Comparison of ENCODE assay signal across 8 mouse cellular contexts in genomic region chr9:78480706-78481358, GRCm38 (mm10). TPM values are rescaled to one million over a fixed set of nuclear protein-coding genes. Genes with fewer than 3 reads are reported as not detected.
DNase-seq lines count a peak whose midpoint lies in the region; ATAC-seq and TF ChIP-seq lines count a peak whose summit lies in the region.

No protein-coding gene starts in this region.

- peak overlapping the region; percentile 98 for H3K4me3 ChIP-seq in embryonic facial prominence, embryonic 14.5 days (ENCODE audit: low read depth, low read length)
- H3K4me3 ChIP-seq in kidney, embryonic 14.5 days (ENCODE audit: low read length) = peak overlapping the region; percentile 95
- H3K4me3 ChIP-seq in liver, adult 2 months (ENCODE audit: insufficient read depth, low read depth, low read length) = peak overlapping the region; percentile 96

- peak overlapping the region; percentile 63 for H3K4me2 ChIP-seq in embryonic facial prominence, embryonic 14.5 days (ENCODE audit: low read depth, low read length)
- peak overlapping the region; percentile 55 for H3K4me2 ChIP-seq in kidney, embryonic 14.5 days (replicated peaks; ENCODE audit: low read depth, low read length)

- ATAC-seq in embryonic facial prominence, embryonic 14.5 days (ENCODE audit: low read depth) = peak; percentile 2; the same call in 1 of the 2 replicates
- peak; percentile 16 for ATAC-seq in kidney, embryonic 14.5 days (ENCODE audit: low FRiP score, low TSS enrichment)
- peak; percentile 79 for ATAC-seq in monocyte, adult 5-6 weeks (replicated peaks; ENCODE audit: insufficient number of reproducible peaks, low FRiP score, low TSS enrichment, poor library complexity, severe bottlenecking)

- peak; percentile 77 for DNase-seq in layer of hippocampus, adult 11-12 months (ENCODE audit: low spot score)
- DNase-seq in layer of hippocampus, adult 9-10 months (ENCODE audit: low spot score) = no peak
- peak; percentile 78 for DNase-seq in embryonic facial prominence, embryonic 14.5 days (ENCODE audit: low spot score)
- peak; percentile 69 to 77 for DNase-seq in heart, adult 9 months (ENCODE audit: low spot score in 2 of 2)
- peak; percentile 80 for DNase-seq in liver, adult 2 months (ENCODE audit: extremely low read depth, low read depth, low spot score)
- DNase-seq in spleen, postnatal 36 days (ENCODE audit: low spot score in 2 of 2) = peak; percentile 78 to 83

- peak; percentile 85 for TF ChIP-seq POLR2A in liver, adult 2 months (IDR thresholded peaks at IDR 0.05; ENCODE audit: extremely low read depth, insufficient read depth, low read length)

- peaks cover 9% of the 10 kb centered on the region; the same call in 1 of the 2 replicates for H3K4me1 ChIP-seq in embryonic facial prominence, embryonic 14.5 days (ENCODE audit: control insufficient read depth, insufficient read depth, low read length)
- peaks cover 7% of the 10 kb centered on the region for H3K4me1 ChIP-seq in kidney, embryonic 14.5 days (ENCODE audit: control insufficient read depth, insufficient read depth, low read length)
- peaks cover 8% of the 10 kb centered on the region for H3K4me1 ChIP-seq in liver, adult 2 months (ENCODE audit: control insufficient read depth, insufficient read depth, low read length)

- peak overlapping the region; percentile 99 for H3K27ac ChIP-seq in embryonic facial prominence, embryonic 14.5 days (replicated peaks; ENCODE audit: low read depth, low read length)
- peak overlapping the region; percentile 97 for H3K27ac ChIP-seq in kidney, embryonic 14.5 days (ENCODE audit: low read depth, low read length)
- peak overlapping the region; percentile 97 for H3K27ac ChIP-seq in liver, adult 2 months (replicated peaks; ENCODE audit: insufficient read depth, low read depth, low read length)

- no peaks in the 10 kb centered on the region for H3K9me3 ChIP-seq in embryonic facial prominence, embryonic 14.5 days (ENCODE audit: control insufficient read depth, low read length)
- no peaks in the 10 kb centered on the region for H3K9me3 ChIP-seq in kidney, embryonic 14.5 days (ENCODE audit: control insufficient read depth, low read length)

- no peaks in the 10 kb centered on the region for H3K27me3 ChIP-seq in embryonic facial prominence, embryonic 14.5 days (replicated peaks; ENCODE audit: control insufficient read depth, insufficient read depth, low read length)
- H3K27me3 ChIP-seq in kidney, embryonic 14.5 days (ENCODE audit: control insufficient read depth, insufficient read depth, low read length) = no peaks in the 10 kb centered on the region
- H3K27me3 ChIP-seq in liver, adult 2 months (ENCODE audit: control insufficient read depth, insufficient read depth, low read length) = no peaks in the 10 kb centered on the region

- H3K36me3 ChIP-seq in embryonic facial prominence, embryonic 14.5 days (ENCODE audit: control insufficient read depth, insufficient read depth, low read length) = peaks cover 46% of the 10 kb centered on the region
- H3K36me3 ChIP-seq in kidney, embryonic 14.5 days (ENCODE audit: control insufficient read depth, insufficient read depth, low read length) = peaks cover 36% of the 10 kb centered on the region
- H3K36me3 ChIP-seq in liver, adult 2 months (ENCODE audit: control insufficient read depth, insufficient read depth, low read length) = peaks cover 37% of the 10 kb centered on the region

- TF ChIP-seq CTCF in liver, adult 2 months (IDR thresholded peaks at IDR 0.05; ENCODE audit: low read depth, low read length) = 0 out of 2 replicates have a peak, but pooled peaks have one; percentile 2

- H3K9ac ChIP-seq in embryonic facial prominence, embryonic 14.5 days (ENCODE audit: low read depth, low read length) = peak overlapping the region; percentile 100
- H3K9ac ChIP-seq in kidney, embryonic 14.5 days (ENCODE audit: low read depth, low read length) = peak overlapping the region; percentile 100
- peak overlapping the region; percentile 99 for H3K9ac ChIP-seq in liver, adult 2 months (ENCODE audit: low read depth, low read length)

- WGBS in embryonic facial prominence, embryonic 14.5 days = 0% methylated on average over 32 of the region's 46 CpGs
- under 1% methylated on average over 44 of the region's 46 CpGs for WGBS in kidney, embryonic 14.5 days
- WGBS in liver, adult 2 months = under 1% methylated on average over 46 of the region's 46 CpGs

- H3K79me2 ChIP-seq in liver, adult 2 months (ENCODE audit: control insufficient read depth, insufficient read depth, low read length) = peaks cover 6% of the 10 kb centered on the region; the same call in 1 of the 2 replicates

RNA-seq across cellular contexts. Expression of gene Eef1a1, which starts 8.1 kb away (rescaled TPM):
- 5,674 and 6,022 TPM in 2 replicates for polyA plus RNA-seq in embryonic facial prominence, embryonic 14.5 days (2014; fragmentation: Nextera tagmentation; extraction: Ambion mirVana)
- 5,322 and 6,193 TPM in 2 replicates for polyA plus RNA-seq in kidney, embryonic 14.5 days (2014; fragmentation: Nextera tagmentation; extraction: Ambion mirVana)
- 7,986 and 8,406 TPM in 2 replicates for total RNA-seq in liver, adult 2 months (2014; rRNA removed)
- polyA plus RNA-seq in liver, adult 2 months (2012; rRNA removed) = 2,468 and 2,707 TPM in 2 replicates
- total RNA-seq in monocyte, adult 5-6 weeks (2017) = 6,370 to 7,055 TPM (median 6,774 TPM) in 3 replicates

RNA-seq across cellular contexts. Expression of gene Gm17324, which starts 32.2 kb away (rescaled TPM):
- polyA plus RNA-seq in embryonic facial prominence, embryonic 14.5 days (2014; fragmentation: Nextera tagmentation; extraction: Ambion mirVana) = 0.71 TPM in 1 of 2 replicates, not detected in the other
- polyA plus RNA-seq in kidney, embryonic 14.5 days (2014; fragmentation: Nextera tagmentation; extraction: Ambion mirVana) = 0.46 and 0.58 TPM in 2 replicates
- 0.18 and 0.20 TPM in 2 replicates for total RNA-seq in liver, adult 2 months (2014; rRNA removed)
- polyA plus RNA-seq in liver, adult 2 months (2012; rRNA removed) = 0.20 and 0.60 TPM in 2 replicates
- total RNA-seq in monocyte, adult 5-6 weeks (2017) = not detected in 3 replicates

RNA-seq across cellular contexts. Expression of gene Mto1, which starts 32.8 kb away (rescaled TPM):
- 21.4 and 22.1 TPM in 2 replicates for polyA plus RNA-seq in embryonic facial prominence, embryonic 14.5 days (2014; fragmentation: Nextera tagmentation; extraction: Ambion mirVana)
- polyA plus RNA-seq in kidney, embryonic 14.5 days (2014; fragmentation: Nextera tagmentation; extraction: Ambion mirVana) = 21.5 and 29.3 TPM in 2 replicates
- total RNA-seq in liver, adult 2 months (2014; rRNA removed) = 18.7 and 18.9 TPM in 2 replicates
- polyA plus RNA-seq in liver, adult 2 months (2012; rRNA removed) = 16.9 and 17.3 TPM in 2 replicates
- 29.0 to 42.6 TPM (median 34.6 TPM) in 3 replicates for total RNA-seq in monocyte, adult 5-6 weeks (2017)

RNA-seq across cellular contexts. Expression of gene Cgas, which starts 37.8 kb away (rescaled TPM):
- 2.8 TPM in 2 replicates for polyA plus RNA-seq in embryonic facial prominence, embryonic 14.5 days (2014; fragmentation: Nextera tagmentation; extraction: Ambion mirVana)
- 1.9 and 2.2 TPM in 2 replicates for polyA plus RNA-seq in kidney, embryonic 14.5 days (2014; fragmentation: Nextera tagmentation; extraction: Ambion mirVana)
- 0.18 and 0.34 TPM in 2 replicates for total RNA-seq in liver, adult 2 months (2014; rRNA removed)
- polyA plus RNA-seq in liver, adult 2 months (2012; rRNA removed) = 0.07 and 0.12 TPM in 2 replicates
- 5.0 to 10.2 TPM (median 6.5 TPM) in 3 replicates for total RNA-seq in monocyte, adult 5-6 weeks (2017)

Comparison
In these comparisons a context has a peak if more than half of its experiments do, and no peak if none do; other contexts are left out.
1. ATAC-seq: peak in every context shown above with its lines; median percentile 79 in monocyte, adult 5-6 weeks; 16 in kidney, embryonic 14.5 days; 2 in embryonic facial prominence, embryonic 14.5 days.